Mouse (Mus musculus) lung, postnatal 0 days (tissue): ENCODE results near the gene Ccdc81.

Experiments
- CTCF ChIP-seq: IDR thresholded peaks from 2 replicates; pipeline ENCODE4 v1.5.1; 2016; ENCODE audit warnings: antibody characterized with exemption, mild to moderate bottlenecking
- EP300 ChIP-seq: IDR thresholded peaks from 2 replicates; pipeline ENCODE4 v1.6.1; 2016; ENCODE audit warnings: antibody characterized with exemption, mild to moderate bottlenecking, control low read depth

DNA sequence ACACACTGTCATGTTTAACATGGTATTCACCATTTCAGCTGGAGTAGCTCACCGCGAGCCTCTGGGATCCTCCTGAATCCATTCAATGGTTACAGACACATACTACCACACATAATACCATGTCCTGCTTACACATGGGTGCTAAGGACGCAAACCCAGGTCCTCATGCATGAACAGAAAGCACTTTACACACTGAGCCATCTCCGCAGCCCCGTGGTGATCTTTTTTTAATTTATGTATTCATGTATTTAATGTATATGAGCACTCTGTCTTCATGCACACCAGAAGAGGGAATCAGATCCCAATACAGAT is 61.1 kb downstream of the Ccdc81 start:
- TF ChIP-seq EP300: no peak
- no peak for TF ChIP-seq CTCF
